Mouse (Mus musculus) CH12.LX (cell line): Measurements from ENCODE around the gene Slc9a3r1.

Experiments
- CTCF ChIP-seq, 2 experiments: IDR thresholded peaks in 1 of 2; conservative IDR thresholded peaks in 1 of 2; 2 replicates each; pipeline ENCODE4 v1.5.1; 2011 to 2012; ENCODE audit warnings: low read depth in 2 of 2, low read length in 2 of 2, improper control_type of control experiment in 1 of 2, inconsistent platforms in 1 of 2, mild to moderate bottlenecking in 1 of 2, moderate library complexity in 1 of 2
- E2F4 ChIP-seq: IDR thresholded peaks from 2 replicates; pipeline ENCODE4 v1.6.1; 2011; ENCODE audit warnings: low read depth, low read length, improper control_type of control experiment; ENCODE audit not compliant: insufficient replicate concordance
- EP300 ChIP-seq: IDR thresholded peaks from 2 replicates; pipeline ENCODE4 v1.6.1; 2011; ENCODE audit warnings: low read length, improper control_type of control experiment
- HCFC1 ChIP-seq: IDR thresholded peaks from 2 replicates; pipeline ENCODE4 v1.6.1; 2012; ENCODE audit warnings: low read depth, mild to moderate bottlenecking, inconsistent platforms, low read length, improper control_type of control experiment
- MAFK ChIP-seq: IDR thresholded peaks from 2 replicates; pipeline ENCODE4 v1.6.1; 2011; ENCODE audit warnings: low read length, improper control_type of control experiment; ENCODE audit not compliant: insufficient replicate concordance
- MAX ChIP-seq: IDR thresholded peaks from 2 replicates; pipeline ENCODE4 v1.6.1; 2011; ENCODE audit warnings: low read length, improper control_type of control experiment
- MYC ChIP-seq: IDR thresholded peaks from 2 replicates; pipeline ENCODE4 v1.6.1; 2011; ENCODE audit warnings: low read depth, mild to moderate bottlenecking, improper control_type of control experiment, low read length
- POLR2A ChIP-seq: IDR thresholded peaks from 2 replicates; pipeline ENCODE4 v1.6.1; 2011; ENCODE audit warnings: low read depth, mild to moderate bottlenecking, improper control_type of control experiment, low read length
- SMC3 ChIP-seq: IDR thresholded peaks from 2 replicates; pipeline ENCODE4 v1.6.1; 2011; ENCODE audit warnings: low read depth, low read length, improper control_type of control experiment
- TCF12 ChIP-seq: IDR thresholded peaks from 2 replicates; pipeline ENCODE4 v1.6.1; 2014; ENCODE audit warnings: low read depth, mild to moderate bottlenecking, inconsistent platforms, low read length, improper control_type of control experiment
- USF1 ChIP-seq: IDR thresholded peaks from 2 replicates; pipeline ENCODE4 v1.6.1; 2014; ENCODE audit warnings: low read depth, mild to moderate bottlenecking, inconsistent platforms, low read length, improper control_type of control experiment

GRCm38 (mm10) chr11:115224889-115225288 lies 61.7 kb downstream of the Slc9a3r1 start:
- TF ChIP-seq TCF12 (no peak), USF1 (no peak), MAFK (no peak), POLR2A (no peak), CTCF (conservative IDR thresholded peaks at IDR 0.05 in 1 of 2, IDR thresholded peaks at IDR 0.05 in 1 of 2; ENCODE audit: low read depth in 2 of 2, low read length in 2 of 2) (peak; percentile 71 to 96; a peak in 3 of 4 replicates), E2F4 (no peak), EP300 (no peak), MAX (no peak), HCFC1 (no peak), SMC3 (peak; percentile 90), MYC (no peak)
